Mouse (Mus musculus) myocyte (in vitro differentiated cells): ENCODE results near the gene Trhde. TPM values are rescaled to one million over a fixed set of nuclear protein-coding genes. Genes with fewer than 3 reads are reported as not detected.

Experiments
- H3K27me3 ChIP-seq: one replicate; pipeline ENCODE4 v1.6.1; 2011; ENCODE audit not compliant: control insufficient read depth, insufficient read depth, insufficient read length
- H3K36me3 ChIP-seq: one replicate; pipeline ENCODE4 v1.6.1; 2011; ENCODE audit not compliant: control insufficient read depth, insufficient read depth
- H3K4me2 ChIP-seq: one replicate; pipeline ENCODE4 v1.6.1; 2011; ENCODE audit warnings: low read depth, control low read depth
- H3K4me3 ChIP-seq: one replicate; pipeline ENCODE4 v1.5.1; 2011; ENCODE audit warnings: mild to moderate bottlenecking, control low read depth, moderate library complexity
- H3K79me2 ChIP-seq: one replicate; pipeline ENCODE4 v1.6.1; 2011; ENCODE audit not compliant: control insufficient read depth, insufficient read depth
- H3ac ChIP-seq: one replicate; pipeline ENCODE4 v1.6.1; 2011; ENCODE audit not compliant: control insufficient read depth, insufficient read length
- CEBPB ChIP-seq: IDR thresholded peaks from 2 replicates; pipeline ENCODE4 v1.6.1; 2011; ENCODE audit warnings: mild to moderate bottlenecking, moderate library complexity; ENCODE audit not compliant: poor library complexity, insufficient read depth, severe bottlenecking
- E2F4 ChIP-seq: IDR thresholded peaks from one replicate; pipeline ENCODE4 v1.6.1; 2011; ENCODE audit warnings: mild to moderate bottlenecking, control low read depth, moderate library complexity; ENCODE audit not compliant: insufficient read depth
- MAX ChIP-seq: IDR thresholded peaks from one replicate; pipeline ENCODE4 v1.6.1; 2011; ENCODE audit warnings: low read depth, mild to moderate bottlenecking, control low read depth
- MYOD1 ChIP-seq, 3 experiments: IDR thresholded peaks; one replicate each; pipeline ENCODE4 v1.6.1; 2011; ENCODE audit warnings: control low read depth in 2 of 3, low read depth in 2 of 3, mild to moderate bottlenecking in 2 of 3, moderate library complexity in 1 of 3; ENCODE audit not compliant: insufficient read length in 2 of 3, control insufficient read depth in 1 of 3
- MYOG ChIP-seq, 3 experiments: IDR thresholded peaks; one replicate each; pipeline ENCODE4 v1.6.1; 2011; ENCODE audit warnings: control low read depth in 2 of 3, low read depth in 2 of 3, mild to moderate bottlenecking in 2 of 3; ENCODE audit not compliant: insufficient read length in 2 of 3, control insufficient read depth in 1 of 3, insufficient read depth in 1 of 3
- POLR2A ChIP-seq: IDR thresholded peaks from one replicate; pipeline ENCODE4 v1.6.1; 2011; ENCODE audit warnings: low read depth, mild to moderate bottlenecking, control low read depth, moderate library complexity; ENCODE audit not compliant: insufficient read length
- POLR2AphosphoS2 ChIP-seq: IDR thresholded peaks from one replicate; pipeline ENCODE4 v1.6.1; 2011; ENCODE audit warnings: low read depth, control low read depth; ENCODE audit not compliant: insufficient read length
- REST ChIP-seq: IDR thresholded peaks from one replicate; pipeline ENCODE4 v1.6.1; 2011; ENCODE audit warnings: mild to moderate bottlenecking, control low read depth, moderate library complexity; ENCODE audit not compliant: insufficient read depth, insufficient read length
- SRF ChIP-seq: IDR thresholded peaks from one replicate; pipeline ENCODE4 v1.6.1; 2011; ENCODE audit warnings: low read depth; ENCODE audit not compliant: control insufficient read depth, insufficient read length
- TCF12 ChIP-seq: IDR thresholded peaks from one replicate; pipeline ENCODE4 v1.6.1; 2011; ENCODE audit warnings: mild to moderate bottlenecking, control low read depth; ENCODE audit not compliant: poor library complexity, insufficient read depth, severe bottlenecking
- TCF3 ChIP-seq: IDR thresholded peaks from one replicate; pipeline ENCODE4 v1.6.1; 2011; ENCODE audit warnings: low read depth, control low read depth; ENCODE audit not compliant: insufficient read length
- USF1 ChIP-seq: IDR thresholded peaks from one replicate; pipeline ENCODE4 v1.6.1; 2011; ENCODE audit warnings: low read depth, mild to moderate bottlenecking, control low read depth, moderate library complexity
- polyA plus RNA-seq: library from polyadenylated mRNA; unstranded; fragments of >200 nt; fragmentation: generic; extraction: Trizol; gene quantifications from one replicate; pipeline ENCODE4 v1.2.1, GENCODE M21; 2012; ENCODE audit warnings: missing spikeins

Gene Trhde
- polyA plus RNA-seq, 1 experiment, result 0.22 TPM

GRCm38 (mm10) chr10:114362631-114363030 lies 439.5 kb downstream of the Trhde start:
- no peak overlapping the region for H3K4me3 ChIP-seq
- no peaks in the 10 kb centered on the region for H3K79me2 ChIP-seq
- TF ChIP-seq TCF3 (no peak), POLR2A (no peak), REST (no peak), CEBPB (no peak), TCF12 (no peak), USF1 (no peak), MYOD1 (IDR thresholded peaks at IDR 0.05; ENCODE audit: control insufficient read depth in 1 of 3, insufficient read length in 2 of 3, low read depth in 2 of 3) (no peak), E2F4 (no peak), MYOG (IDR thresholded peaks at IDR 0.05; ENCODE audit: control insufficient read depth in 1 of 3, insufficient read depth in 1 of 3, insufficient read length in 2 of 3, low read depth in 2 of 3) (no peak), SRF (no peak), POLR2AphosphoS2 (no peak), MAX (no peak)
- H3ac ChIP-seq, result no peak overlapping the region
- no peak overlapping the region for H3K4me2 ChIP-seq
- no peaks in the 10 kb centered on the region for H3K27me3 ChIP-seq
- H3K36me3 ChIP-seq, result no peaks in the 10 kb centered on the region
